Mouse (Mus musculus) cerebellum, postnatal 14 days (tissue): ENCODE measurements around the gene Tagln2.

Experiments
- DNase-seq, 2 experiments: peaks; one replicate each; pipeline ENCODE4 v3.0.0; 2021; ENCODE audit warnings: mixed read lengths in 2 of 2

Tagln2 gene

DNA sequence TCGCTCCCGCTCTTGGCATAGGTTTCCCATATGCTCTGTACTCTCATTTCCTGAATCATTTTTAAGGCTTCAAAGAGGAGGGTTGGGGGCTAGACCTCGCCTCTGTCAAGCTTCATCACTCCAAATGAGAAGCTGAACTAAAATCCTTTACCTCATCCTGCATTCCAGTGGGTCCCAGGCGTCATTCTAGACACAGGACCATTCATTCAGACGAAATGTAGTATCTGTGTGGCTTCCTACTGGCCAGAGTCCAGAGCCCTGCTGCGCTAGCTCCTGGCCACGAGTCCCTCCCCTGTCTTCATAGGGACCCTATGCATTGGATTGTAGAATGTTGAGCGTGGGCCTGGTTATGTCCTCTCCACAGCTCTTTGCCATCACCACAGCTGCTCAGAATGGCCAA lies 4.9 kb downstream of the Tagln2 start:
- DNase-seq: no peak

DNA sequence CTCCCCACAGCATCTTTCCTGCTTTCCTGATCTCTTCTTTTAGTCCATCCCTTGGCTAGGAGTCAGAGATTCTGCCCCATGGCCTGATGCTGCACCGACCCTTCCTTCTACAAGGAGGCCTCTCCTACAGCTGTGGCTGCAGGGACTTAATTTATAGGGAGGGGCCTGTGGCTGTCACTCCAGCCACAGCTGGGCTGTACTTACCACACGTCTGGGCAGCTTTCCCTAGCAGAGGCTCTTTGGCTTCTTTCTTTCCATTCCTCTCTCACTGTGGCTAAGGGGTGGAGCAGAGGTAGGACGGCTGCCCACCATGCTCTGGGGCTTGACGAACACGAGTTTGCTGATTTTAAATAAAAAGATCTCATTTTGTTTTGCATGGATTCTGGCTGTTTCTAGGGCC lies 7.2 kb downstream of the Tagln2 start:
- no peak for DNase-seq

- DNase-seq: no peak
These were observed 7.9 kb downstream of the Tagln2 start for GRCm38 (mm10) chr1:172507701-172508100.

DNA sequence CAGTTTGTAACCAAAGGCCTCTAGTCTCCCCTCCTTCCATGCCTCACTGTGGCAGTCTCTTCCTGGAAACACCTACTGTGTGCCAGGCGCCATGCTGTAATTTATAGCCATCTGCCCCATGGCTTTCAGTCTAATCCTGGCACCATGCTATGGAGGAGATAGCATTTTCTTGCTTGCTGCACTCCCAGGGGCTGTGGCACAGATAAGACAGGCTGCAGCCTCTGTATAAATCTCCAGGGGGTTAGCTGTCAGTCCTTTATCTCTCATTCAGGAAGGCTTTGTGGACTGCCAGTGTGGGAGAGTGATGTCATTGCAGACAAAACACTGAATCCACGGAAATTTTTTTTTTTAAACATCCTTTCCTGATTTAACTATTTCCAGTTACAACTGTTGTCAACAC lies 8.3 kb downstream of the Tagln2 start:
- no peak for DNase-seq

DNA sequence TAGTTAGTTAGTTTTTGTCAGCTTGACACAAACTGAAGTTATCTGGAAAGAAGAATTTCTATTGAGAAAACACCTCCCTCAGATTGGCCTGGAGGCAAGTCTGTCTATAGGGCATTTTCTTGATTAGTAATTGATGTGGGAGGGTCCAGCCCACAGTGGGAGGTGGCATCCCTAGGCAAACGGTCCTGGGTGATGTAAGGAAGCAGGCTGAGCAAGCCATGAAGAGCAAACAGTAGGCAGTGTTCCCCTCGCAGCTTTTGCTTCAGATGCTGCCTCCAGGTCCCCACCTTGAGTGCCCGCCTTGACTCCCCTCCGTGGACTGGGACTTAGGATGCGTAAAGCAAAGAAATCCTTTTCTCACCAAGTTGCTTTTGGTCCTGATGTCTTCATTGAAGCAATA lies 9.4 kb downstream of the Tagln2 start:
- no peak for DNase-seq

- no peak for DNase-seq
These were observed 10.1 kb downstream of the Tagln2 start for GRCm38 (mm10) chr1:172509983-172510382.

DNA sequence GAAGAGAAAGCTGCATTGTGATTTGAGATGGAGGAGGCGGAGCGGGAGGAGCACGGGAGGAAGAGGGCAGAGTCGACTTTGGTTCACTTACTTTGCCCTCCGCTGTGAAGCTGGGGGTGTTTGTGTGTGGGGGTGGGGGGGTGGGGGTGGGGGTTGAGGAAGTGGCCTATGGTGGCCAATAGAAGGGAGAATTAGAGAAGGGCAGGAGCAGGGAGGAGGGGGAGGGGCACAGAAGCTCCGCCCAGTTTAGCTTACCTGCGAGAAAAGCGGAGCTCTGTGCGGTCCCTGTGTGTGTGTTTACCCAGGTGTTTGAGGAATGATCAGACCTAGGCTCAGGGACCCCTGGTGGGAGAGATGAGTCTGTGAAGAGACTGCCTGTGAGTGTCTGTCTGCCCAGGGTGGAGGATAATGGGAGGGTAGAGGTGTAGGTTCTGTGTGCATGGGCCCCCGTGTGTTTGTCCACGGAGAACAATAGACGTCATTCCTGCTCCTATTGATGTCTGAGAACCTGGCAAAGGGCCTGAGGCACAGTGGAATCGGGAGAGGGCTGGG lies 10.7 kb downstream of the Tagln2 start:
- DNase-seq: no peak

GRCm38 (mm10) chr1:172512962-172513361 lies 13.1 kb downstream of the Tagln2 start:
- no peak for DNase-seq

- no peak for DNase-seq
These were observed 13.8 kb downstream of the Tagln2 start for GRCm38 (mm10) chr1:172513525-172514212.

DNA sequence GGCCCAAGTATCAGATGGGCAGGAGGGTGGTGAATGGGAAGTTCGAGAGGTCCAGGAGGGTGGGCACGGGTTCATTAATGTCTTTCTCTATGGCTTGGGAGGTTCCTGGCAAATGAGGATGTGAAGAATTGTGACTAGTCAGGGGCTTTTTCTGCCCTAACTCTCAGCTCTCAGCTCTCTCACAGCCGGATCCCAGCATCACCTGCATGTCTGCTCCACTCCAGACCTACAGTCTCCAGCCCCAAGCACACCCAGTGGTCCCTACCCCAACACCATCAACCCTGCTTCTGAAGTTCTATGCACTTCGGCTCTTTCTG lies 14.3 kb downstream of the Tagln2 start:
- DNase-seq: no peak

- no peak for DNase-seq
These were observed 14.9 kb downstream of the Tagln2 start for GRCm38 (mm10) chr1:172514551-172515268.

DNA sequence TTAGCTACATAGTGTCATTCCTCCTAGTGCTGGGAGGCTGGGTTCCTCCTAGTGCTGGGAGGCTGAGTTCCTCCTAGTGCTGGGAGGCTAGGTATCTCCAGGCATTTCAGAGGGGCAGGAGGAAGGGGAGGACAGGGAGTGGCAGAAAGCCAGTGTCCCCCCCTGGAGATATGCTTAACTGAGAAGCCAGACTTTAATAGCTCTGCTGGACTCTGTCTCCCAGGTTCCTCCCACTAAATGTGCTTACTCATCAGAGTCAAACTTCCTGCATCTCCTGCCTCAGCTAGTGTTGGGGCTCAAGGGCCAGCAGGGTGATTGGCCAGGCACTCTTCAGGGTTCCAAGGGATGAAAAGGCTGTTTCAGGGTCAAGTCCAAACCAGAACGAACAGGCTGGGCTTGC lies 15.5 kb downstream of the Tagln2 start:
- DNase-seq: no peak

- DNase-seq: peak in 1 of 2 experiments; percentile 33
These were observed 18.2 kb downstream of the Tagln2 start for GRCm38 (mm10) chr1:172518013-172518412.

DNA sequence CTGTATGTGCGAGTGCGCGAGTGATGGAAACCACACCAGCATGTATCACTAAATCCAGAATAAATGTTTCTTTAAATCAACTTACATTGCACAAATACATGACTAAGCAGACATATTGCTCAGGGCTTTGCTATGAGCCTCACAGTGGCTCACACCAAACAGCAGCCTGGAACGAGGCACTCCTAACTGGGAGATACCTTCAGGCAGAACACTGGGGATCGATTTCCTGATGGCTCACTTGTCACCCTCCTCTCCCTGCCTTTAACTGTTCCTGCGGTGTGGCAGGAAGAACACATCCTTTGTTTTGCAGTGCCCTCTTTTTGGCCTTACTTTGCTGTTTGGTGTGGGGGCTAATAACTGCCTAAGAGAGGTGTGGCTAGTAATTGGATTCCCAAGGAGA lies 19.8 kb downstream of the Tagln2 start:
- DNase-seq: no peak

GRCm38 (mm10) chr1:172520576-172521440 lies 21.0 kb downstream of the Tagln2 start, which contains the start of gene Cfap45:
Gene Cfap45, plus strand, starts transcription at chr1:172520801.
- DNase-seq: peak; percentile 70 to 77

DNA sequence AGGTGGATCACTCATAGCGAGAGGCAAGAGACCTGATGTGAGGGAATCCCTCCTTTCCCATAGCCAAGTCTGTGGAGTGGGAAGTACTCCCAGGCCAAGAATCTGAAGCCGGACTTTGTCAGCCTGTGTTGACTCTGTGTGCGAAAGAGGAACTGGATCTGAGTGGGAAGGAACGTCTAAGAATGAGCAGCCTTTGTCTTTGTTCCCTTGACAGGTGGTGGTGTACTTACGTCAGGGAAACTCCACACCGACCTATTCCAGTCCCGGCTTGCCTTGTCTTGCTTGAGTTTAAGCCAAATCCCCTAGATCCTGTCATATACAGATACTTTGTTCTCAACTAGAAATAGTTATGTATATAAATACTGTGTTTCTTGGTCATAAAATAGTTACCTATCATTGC lies 22.7 kb downstream of the Tagln2 start:
- no peak for DNase-seq

DNA sequence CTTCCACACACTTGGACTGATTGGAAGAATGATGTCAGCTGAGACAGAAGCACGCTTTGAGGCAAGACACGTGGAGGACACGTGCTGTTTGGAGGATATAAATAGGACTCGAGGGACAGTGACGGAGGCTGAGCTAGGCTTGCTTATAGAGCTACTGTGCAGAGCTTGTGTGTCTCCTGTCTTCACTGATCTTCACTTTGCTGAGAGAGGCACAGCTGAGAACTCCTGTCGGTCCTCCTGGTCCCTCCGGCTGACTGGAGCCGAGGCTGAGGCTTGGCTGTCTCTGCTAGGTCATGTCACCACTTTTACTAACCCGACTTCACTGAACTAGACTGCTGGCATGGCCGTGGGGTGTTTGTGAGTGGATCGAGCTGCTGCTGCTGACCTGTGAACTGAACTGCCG lies 23.9 kb downstream of the Tagln2 start:
- no peak for DNase-seq

- no peak for DNase-seq
These were observed 25.3 kb downstream of the Tagln2 start for GRCm38 (mm10) chr1:172525027-172525764.

DNA sequence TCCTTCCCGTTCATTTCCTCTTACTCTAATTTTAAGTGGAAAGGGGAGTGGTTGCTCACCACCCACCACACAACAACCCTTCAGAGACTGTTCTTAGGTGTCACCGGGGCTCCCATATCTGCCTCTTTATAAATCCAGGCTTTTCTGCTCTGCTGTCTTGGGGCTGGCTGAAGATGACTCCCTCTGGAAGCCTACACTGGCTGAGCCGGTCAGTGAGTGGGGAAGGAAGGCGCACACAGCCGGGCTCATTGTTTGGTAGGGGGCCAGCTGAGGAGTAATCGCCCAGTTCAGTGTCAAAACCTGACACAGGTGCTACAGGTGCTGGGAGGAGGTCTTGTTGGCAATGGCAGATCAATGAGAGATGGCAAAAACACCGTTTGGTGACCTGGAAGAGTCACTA lies 26.1 kb downstream of the Tagln2 start:
- DNase-seq: no peak

DNA sequence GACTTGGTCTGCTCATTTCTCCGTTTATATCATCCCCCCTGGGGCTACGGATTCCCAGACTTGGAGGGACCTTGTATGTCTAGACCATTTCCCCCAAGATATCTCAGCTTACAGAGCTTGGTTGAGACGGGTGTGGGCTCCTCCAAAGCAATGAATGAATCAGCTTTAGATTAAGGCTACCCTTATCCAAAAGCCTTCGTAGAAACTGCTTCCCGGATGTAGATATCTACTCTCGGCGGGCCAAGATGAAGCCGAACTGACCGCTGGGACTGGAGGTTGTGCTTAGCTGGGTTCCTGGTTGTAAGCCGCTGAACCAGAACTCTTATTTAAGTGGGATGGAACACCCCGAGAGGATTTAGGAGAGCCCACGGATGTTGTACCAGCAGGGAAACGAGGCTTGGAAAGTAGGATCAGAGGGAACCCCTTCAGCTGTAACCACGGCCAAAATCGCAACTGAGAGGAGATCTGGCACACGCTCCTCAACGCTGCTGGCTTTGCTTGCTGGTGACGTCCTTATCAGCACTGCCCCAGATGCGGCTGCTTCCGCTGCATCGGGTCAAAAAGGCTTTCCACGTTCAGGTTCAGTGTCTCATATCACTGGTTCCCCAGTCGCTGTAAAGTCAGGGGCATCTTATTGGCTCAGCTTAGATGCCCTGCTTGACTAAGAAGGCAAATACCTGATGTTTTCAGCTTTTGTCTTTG lies 26.7 kb downstream of the Tagln2 start:
- DNase-seq: no peak

GRCm38 (mm10) chr1:172527431-172527830 lies 27.6 kb downstream of the Tagln2 start:
- no peak for DNase-seq

GRCm38 (mm10) chr1:172528701-172529100 lies 28.9 kb downstream of the Tagln2 start:
- DNase-seq: peak; percentile 93 to 98
